Mouse (Mus musculus): ENCODE results near the gene Csde1. TPM values are rescaled to one million over a fixed set of nuclear protein-coding genes. Genes with fewer than 3 reads are reported as not detected.

Gene Csde1
- polyA plus RNA-seq, 1 experiment from 2014 or later = 302 TPM

DNA sequence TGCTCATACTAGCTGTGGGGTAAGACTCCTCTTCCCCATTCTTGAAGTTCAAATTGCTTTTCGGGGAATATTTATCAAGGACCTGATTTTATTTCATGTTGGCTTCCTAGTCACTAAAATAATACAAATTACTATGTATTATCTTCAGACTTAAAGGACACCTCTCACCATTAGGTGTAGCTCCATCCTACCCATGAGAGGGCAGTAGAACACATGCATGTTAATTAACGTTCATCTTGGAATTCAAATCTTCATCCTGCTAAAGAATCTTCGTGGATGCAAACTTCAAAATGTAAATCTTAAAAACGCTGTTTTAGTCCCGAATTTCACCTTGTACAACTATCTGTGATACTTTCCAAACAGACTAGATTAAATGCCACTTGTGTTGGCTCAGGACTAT, 81.0 kb downstream of the Csde1 start:
- no peak overlapping the region; the same call in 1 of the 2 replicates for H3K4me2 ChIP-seq (ENCODE audit: low read depth, low read length)
- WGBS = 55% methylated on average over 5 of the region's 5 CpGs
- no peak overlapping the region for H3K27ac ChIP-seq (ENCODE audit: low read length)
- ATAC-seq (replicated peaks; ENCODE audit: extremely low read depth, insufficient read depth, low FRiP score) = no peak
- no peaks in the 10 kb centered on the region for H3K27me3 ChIP-seq (ENCODE audit: control insufficient read depth, insufficient read depth, low read length)
- no peaks in the 10 kb centered on the region for H3K9me3 ChIP-seq (replicated peaks; ENCODE audit: control insufficient read depth, low read length)
- no peaks in the 10 kb centered on the region for H3K36me3 ChIP-seq (ENCODE audit: control insufficient read depth, insufficient read depth)
- no peak overlapping the region for H3K9ac ChIP-seq (ENCODE audit: low read length)
- H3K4me3 ChIP-seq (ENCODE audit: low read length) = no peak overlapping the region
- H3K4me1 ChIP-seq (ENCODE audit: control insufficient read depth, insufficient read depth, low read length) = peaks cover 4% of the 10 kb centered on the region

DNA sequence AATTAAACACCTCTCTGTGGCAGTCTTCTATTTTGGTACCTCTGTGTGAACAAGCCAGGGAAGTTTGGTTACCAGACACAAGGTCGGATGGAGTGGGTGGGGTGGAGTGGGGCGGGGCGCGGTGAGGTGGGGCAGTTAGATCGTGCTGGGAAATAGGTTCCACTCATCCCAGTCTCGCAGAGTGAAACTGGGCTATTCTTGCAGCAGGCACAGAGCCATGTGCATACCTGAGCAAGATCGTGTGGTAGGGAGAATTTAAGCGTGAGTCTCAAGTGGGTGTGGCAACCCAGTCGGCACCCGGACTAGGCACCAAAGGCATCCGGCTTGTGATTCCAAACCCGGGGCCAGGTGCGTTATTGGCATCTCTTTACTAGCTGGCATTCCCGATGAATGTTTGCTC, 81.7 kb downstream of the Csde1 start:
- WGBS = 0% methylated on average over 14 of the region's 14 CpGs
- peak overlapping the region; percentile 90 for H3K4me3 ChIP-seq (ENCODE audit: low read length)
- peak overlapping the region; percentile 61 for H3K27ac ChIP-seq (ENCODE audit: low read length)
- H3K27me3 ChIP-seq (ENCODE audit: control insufficient read depth, insufficient read depth, low read length) = no peaks in the 10 kb centered on the region
- peaks cover 4% of the 10 kb centered on the region for H3K4me1 ChIP-seq (ENCODE audit: control insufficient read depth, insufficient read depth, low read length)
- peak; percentile 20; the same call in 1 of the 2 replicates for ATAC-seq (replicated peaks; ENCODE audit: extremely low read depth, insufficient read depth, low FRiP score)
- H3K9ac ChIP-seq (ENCODE audit: low read length) = peak overlapping the region; percentile 81
- H3K36me3 ChIP-seq (ENCODE audit: control insufficient read depth, insufficient read depth) = no peaks in the 10 kb centered on the region
- peak overlapping the region; percentile 98 for H3K4me2 ChIP-seq (ENCODE audit: low read depth, low read length)
- no peaks in the 10 kb centered on the region for H3K9me3 ChIP-seq (replicated peaks; ENCODE audit: control insufficient read depth, low read length)

GRCm38 (mm10) chr3:103102454-103103390, 82.5 kb downstream of the Csde1 start, which contains the start of gene Dennd2c:
TSS of gene Dennd2c (plus strand) at chr3:103102604.
- Histone ChIP-seq H3K27ac (ENCODE audit: low read length) (peak within 1 kb of the TSS; percentile 68), H3K27me3 (ENCODE audit: control insufficient read depth, insufficient read depth, low read length) (no peaks in the 10 kb centered on the region), H3K4me3 (ENCODE audit: low read length) (peak within 1 kb of the TSS; percentile 90), H3K4me1 (ENCODE audit: control insufficient read depth, insufficient read depth, low read length) (peaks cover 4% of the 10 kb centered on the region), H3K9ac (ENCODE audit: low read length) (peak within 1 kb of the TSS; percentile 81), H3K9me3 (replicated peaks; ENCODE audit: control insufficient read depth, low read length) (no peaks in the 10 kb centered on the region), H3K4me2 (ENCODE audit: low read depth, low read length) (peak within 1 kb of the TSS; percentile 98), H3K36me3 (ENCODE audit: control insufficient read depth, insufficient read depth) (no peaks in the 10 kb centered on the region)
- under 1% methylated on average over 72 of the region's 72 CpGs for WGBS
- peak; percentile 97 for ATAC-seq (replicated peaks; ENCODE audit: extremely low read depth, insufficient read depth, low FRiP score)

Other genes starting within 250 kb of the Csde1 start
- gene Tshb, start 237.7 kb upstream of the Csde1 start, polyA plus RNA-seq (2015; fragmentation: Nextera tagmentation; extraction: Ambion mirVana) = 0.11 TPM in 1 of 2 replicates, not detected in the other
- gene Sycp1, start 84.3 kb upstream of the Csde1 start, polyA plus RNA-seq (2015; fragmentation: Nextera tagmentation; extraction: Ambion mirVana) = not detected in 2 replicates
- gene Nr1h5, start 56.3 kb upstream of the Csde1 start, polyA plus RNA-seq (2015; fragmentation: Nextera tagmentation; extraction: Ambion mirVana) = 0.14 TPM in 1 of 2 replicates, not detected in the other
- 63.6 and 83.8 TPM in 2 replicates for gene Sike1, start 24.7 kb upstream of the Csde1 start, polyA plus RNA-seq (2015; fragmentation: Nextera tagmentation; extraction: Ambion mirVana)
- gene Nras, start 37.9 kb downstream of the Csde1 start, polyA plus RNA-seq (2015; fragmentation: Nextera tagmentation; extraction: Ambion mirVana) = 64.6 and 73.4 TPM in 2 replicates
- 0.21 and 0.88 TPM in 2 replicates for gene Ampd1, start 53.6 kb downstream of the Csde1 start, polyA plus RNA-seq (2015; fragmentation: Nextera tagmentation; extraction: Ambion mirVana)
- gene Dennd2c, start 82.2 kb downstream of the Csde1 start, polyA plus RNA-seq (2015; fragmentation: Nextera tagmentation; extraction: Ambion mirVana) = 4.3 and 5.8 TPM in 2 replicates
- gene Bcas2, start 151.2 kb downstream of the Csde1 start, polyA plus RNA-seq (2015; fragmentation: Nextera tagmentation; extraction: Ambion mirVana) = 115 and 141 TPM in 2 replicates